In the genomic region with DNA sequence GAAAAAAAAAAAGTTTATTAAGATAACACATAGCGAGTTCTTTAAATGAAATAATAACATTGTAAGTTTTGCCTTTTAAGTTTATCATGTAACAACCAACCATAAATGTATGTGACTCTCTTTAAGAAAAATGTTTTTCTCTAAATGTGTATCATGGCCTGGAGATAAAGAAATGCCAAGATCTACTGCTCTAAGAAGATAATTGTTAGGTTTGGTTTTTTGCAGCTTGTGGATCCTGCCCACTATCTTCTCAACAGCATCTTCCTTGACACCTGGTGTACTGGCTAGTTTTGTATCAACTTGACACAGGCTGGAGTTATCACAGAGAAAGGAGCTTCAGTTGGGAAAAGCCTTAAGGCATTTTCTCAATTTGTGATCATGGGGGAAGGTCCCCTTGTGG, we compare ENCODE assay signal across 27 mouse cellular contexts. TPM values are rescaled to one million over a fixed set of nuclear protein-coding genes. Genes with fewer than 3 reads are reported as not detected.
"Had no signal": no experiment of that assay in that cellular context is flagged by ENCODE, and none has a peak within 500 bp of the region (broad histone marks: within the 10 kb centered on the region; RNA-seq: fewer than 3 reads in every experiment).

No protein-coding gene starts in this region.

- H3K9me3 ChIP-seq: embryonic facial prominence, embryonic 10.5 days; embryonic facial prominence, embryonic 12.5 days; embryonic facial prominence, embryonic 13.5 days; embryonic facial prominence, embryonic 15.5 days; forebrain, embryonic 10.5 days; forebrain, embryonic 12.5 days; forebrain, embryonic 13.5 days; forebrain, embryonic 15.5 days had no signal

- H3K36me3 ChIP-seq: embryonic facial prominence, embryonic 10.5 days; embryonic facial prominence, embryonic 12.5 days; embryonic facial prominence, embryonic 13.5 days; embryonic facial prominence, embryonic 15.5 days; forebrain, embryonic 10.5 days; forebrain, embryonic 12.5 days; forebrain, embryonic 15.5 days had no signal

- DNase-seq: cerebellum, adult 9-10 months; cerebellum, adult 9-11 months; cerebellum, postnatal 10 days; cerebellum, postnatal 14 days; cerebellum, postnatal 25 days; cerebellum, postnatal 36 days; embryo, embryonic 11 days; forebrain, postnatal 0 days; gastrocnemius, adult 2 months; gastrocnemius, postnatal 10 days; gastrocnemius, postnatal 14 days; gastrocnemius, postnatal 25 days; gastrocnemius, postnatal 36 days; heart, adult 11 months; heart, adult 18-20 months; heart, adult 2 months had no signal

- H3K4me3 ChIP-seq: embryonic facial prominence, embryonic 10.5 days; embryonic facial prominence, embryonic 12.5 days; embryonic facial prominence, embryonic 13.5 days; embryonic facial prominence, embryonic 15.5 days; erythroblast, embryonic 14.5 days; forebrain, embryonic 10.5 days; forebrain, embryonic 12.5 days; forebrain, embryonic 13.5 days; forebrain, embryonic 15.5 days; gastrocnemius, adult 2 months; heart, adult 2 months had no signal

- H3K9ac ChIP-seq: embryonic facial prominence, embryonic 12.5 days; embryonic facial prominence, embryonic 13.5 days; embryonic facial prominence, embryonic 15.5 days; forebrain, embryonic 12.5 days; forebrain, embryonic 13.5 days; forebrain, embryonic 15.5 days; forebrain, postnatal 0 days had no signal

- H3K27ac ChIP-seq: embryonic facial prominence, embryonic 10.5 days; embryonic facial prominence, embryonic 12.5 days; embryonic facial prominence, embryonic 13.5 days; embryonic facial prominence, embryonic 15.5 days; forebrain, embryonic 10.5 days; forebrain, embryonic 12.5 days; forebrain, embryonic 13.5 days; forebrain, embryonic 15.5 days; gastrocnemius, adult 2 months; heart, adult 2 months had no signal

RNA-seq across cellular contexts. Expression of a gene that starts 19.8 kb away (rescaled TPM):
- total RNA-seq: common myeloid progenitor, adult 5-6 weeks; gastrocnemius, postnatal 25 days; granulocyte monocyte progenitor cell, adult 5-6 weeks; heart, adult 2 months had no signal
- polyA plus RNA-seq: erythroblast, embryonic 14.5 days had no signal
